Mouse (Mus musculus): Measurements from ENCODE around the gene Zdhhc25. TPM values are rescaled to one million over a fixed set of nuclear protein-coding genes. Genes with fewer than 3 reads are reported as not detected.
A peak's percentile ranks its signal among the peaks of the same experiment; 100 is the strongest.

Gene Zdhhc25
- not detected in 2 replicates for polyA plus RNA-seq (2015; fragmentation: Nextera tagmentation; extraction: Ambion mirVana)

DNA sequence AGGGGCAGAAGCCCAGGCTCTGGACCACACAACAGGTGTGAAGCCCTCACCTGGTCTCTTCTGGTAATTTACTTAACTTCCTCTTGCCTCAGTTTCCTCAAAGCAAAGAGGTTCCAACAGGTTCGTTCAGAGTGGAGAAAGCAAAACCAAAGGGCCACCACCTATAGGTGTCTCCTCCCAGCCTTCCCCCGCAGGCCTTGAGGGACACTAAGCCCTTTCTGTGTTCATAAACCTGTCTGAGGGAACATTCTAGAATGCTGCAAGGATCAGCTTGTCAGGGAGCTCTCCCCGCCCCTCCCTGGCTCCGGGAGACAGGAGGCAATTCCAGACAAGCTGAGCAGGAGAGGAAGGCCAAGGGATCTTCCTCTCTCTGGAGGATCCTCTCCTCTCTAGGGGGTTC is at the start of gene Zdhhc25:
Zdhhc25 (plus strand) TSS at position 301 of the 400 bp plus-strand sequence.
- WGBS = 85% methylated on average over 4 of the region's 4 CpGs
- no peak within 1 kb of the TSS for H3K27ac ChIP-seq
- ATAC-seq (ENCODE audit: insufficient number of reproducible peaks, insufficient read depth, low FRiP score, low TSS enrichment, low read depth) = no peak

DNA sequence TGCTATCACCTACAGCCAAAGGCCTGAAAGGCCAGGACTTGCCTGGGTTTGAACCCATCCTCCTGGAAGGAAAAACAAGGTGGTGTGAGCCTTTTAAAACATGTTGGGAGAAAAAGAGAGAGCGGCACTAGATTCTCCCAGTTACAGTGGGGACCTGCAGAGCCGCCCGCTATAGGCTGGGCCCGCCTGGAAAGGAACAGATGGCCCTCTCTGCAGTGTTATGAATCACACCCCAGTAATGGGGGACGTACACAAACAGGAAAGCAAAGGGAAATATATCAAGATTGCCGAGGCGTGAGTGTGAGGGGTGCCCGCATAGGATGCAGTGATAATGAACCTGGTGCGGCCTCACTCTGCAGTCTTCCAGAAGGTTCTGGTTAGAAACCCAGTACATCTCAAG is 47.2 kb upstream of the Zdhhc25 start:
- no peaks in the 10 kb centered on the region for H3K9me3 ChIP-seq
- ATAC-seq (ENCODE audit: insufficient number of reproducible peaks, insufficient read depth, low FRiP score, low TSS enrichment, low read depth) = no peak
- WGBS = 84% methylated on average over 9 of the region's 9 CpGs

More for the DNA sequence above, at the start of gene Zdhhc25:
- no peaks in the 10 kb centered on the region for H3K36me3 ChIP-seq
- no peak within 1 kb of the TSS for H3K4me3 ChIP-seq
- no peak within 1 kb of the TSS for H3K4me2 ChIP-seq
- no peaks in the 10 kb centered on the region for H3K27me3 ChIP-seq
- H3K4me1 ChIP-seq = peaks cover 5% of the 10 kb centered on the region; the same call in 1 of the 2 replicates
- H3K9me3 ChIP-seq = no peaks in the 10 kb centered on the region
- H3K9ac ChIP-seq = no peak within 1 kb of the TSS

DNA sequence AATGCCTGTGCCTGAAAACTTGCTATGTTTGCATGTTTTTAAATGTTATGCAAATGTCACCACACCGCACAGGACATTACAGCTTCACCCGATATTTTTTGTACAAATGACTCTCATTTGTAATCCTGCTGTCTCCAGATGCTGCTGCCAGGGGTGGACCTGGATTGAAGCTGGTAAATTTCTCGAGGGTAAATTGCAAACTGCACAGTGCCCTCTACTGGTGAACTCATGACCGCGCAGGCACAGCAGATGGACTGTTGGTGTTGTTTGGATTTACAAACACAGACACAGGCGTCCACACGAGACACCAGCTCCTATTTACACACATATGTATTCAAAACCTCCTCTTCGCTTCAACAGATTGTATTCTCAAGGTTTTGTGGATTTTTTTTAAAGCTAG is 44.6 kb upstream of the Zdhhc25 start:
- no peak overlapping the region for H3K9ac ChIP-seq
- WGBS = 17% methylated on average over 8 of the region's 8 CpGs
- H3K27ac ChIP-seq = no peak overlapping the region
- no peak overlapping the region for H3K4me2 ChIP-seq
- peaks cover 6% of the 10 kb centered on the region; the same call in 1 of the 2 replicates for H3K27me3 ChIP-seq
- no peaks in the 10 kb centered on the region for H3K9me3 ChIP-seq
- H3K4me3 ChIP-seq = no peak overlapping the region
- no peaks in the 10 kb centered on the region; the same call in 1 of the 2 replicates for H3K4me1 ChIP-seq
- no peak for ATAC-seq (ENCODE audit: insufficient number of reproducible peaks, insufficient read depth, low FRiP score, low TSS enrichment, low read depth)
- no peaks in the 10 kb centered on the region for H3K36me3 ChIP-seq

More for the DNA sequence above, 47.2 kb upstream of the Zdhhc25 start:
- no peak overlapping the region for H3K27ac ChIP-seq
- H3K27me3 ChIP-seq = peaks cover 6% of the 10 kb centered on the region; the same call in 1 of the 2 replicates
- no peaks in the 10 kb centered on the region for H3K36me3 ChIP-seq
- no peak overlapping the region for H3K4me3 ChIP-seq
- H3K9ac ChIP-seq = no peak overlapping the region
- no peak overlapping the region for H3K4me2 ChIP-seq
- H3K4me1 ChIP-seq = no peaks in the 10 kb centered on the region

DNA sequence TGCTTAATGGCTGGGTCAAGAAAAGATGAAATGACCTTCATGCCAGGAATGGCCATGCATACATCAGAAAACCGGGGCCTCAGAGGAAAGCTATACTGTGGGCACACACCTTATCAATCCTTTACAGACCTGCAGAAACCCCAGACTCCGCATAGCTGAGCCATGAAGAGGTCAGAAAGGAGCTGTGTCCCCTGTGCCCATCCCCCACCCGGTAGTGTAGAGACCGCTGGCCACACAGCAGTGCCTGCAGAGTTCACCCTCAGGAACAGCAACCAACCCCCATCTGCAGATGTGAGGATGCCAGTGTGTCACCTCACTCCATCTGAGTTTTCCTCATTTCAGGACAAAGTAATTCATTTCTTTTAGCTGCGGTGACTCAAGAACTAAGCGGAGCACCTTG is 39.5 kb upstream of the Zdhhc25 start:
- Histone ChIP-seq H3K9ac (no peak overlapping the region), H3K9me3 (no peaks in the 10 kb centered on the region), H3K4me3 (no peak overlapping the region), H3K36me3 (no peaks in the 10 kb centered on the region), H3K27me3 (peaks cover 26% of the 10 kb centered on the region), H3K4me2 (no peak overlapping the region), H3K27ac (no peak overlapping the region), H3K4me1 (peaks cover 6% of the 10 kb centered on the region)
- 64% methylated on average over 6 of the region's 6 CpGs for WGBS
- ATAC-seq (ENCODE audit: insufficient number of reproducible peaks, insufficient read depth, low FRiP score, low TSS enrichment, low read depth) = 0 out of 2 replicates have a peak, but pooled peaks have one; percentile 52

DNA sequence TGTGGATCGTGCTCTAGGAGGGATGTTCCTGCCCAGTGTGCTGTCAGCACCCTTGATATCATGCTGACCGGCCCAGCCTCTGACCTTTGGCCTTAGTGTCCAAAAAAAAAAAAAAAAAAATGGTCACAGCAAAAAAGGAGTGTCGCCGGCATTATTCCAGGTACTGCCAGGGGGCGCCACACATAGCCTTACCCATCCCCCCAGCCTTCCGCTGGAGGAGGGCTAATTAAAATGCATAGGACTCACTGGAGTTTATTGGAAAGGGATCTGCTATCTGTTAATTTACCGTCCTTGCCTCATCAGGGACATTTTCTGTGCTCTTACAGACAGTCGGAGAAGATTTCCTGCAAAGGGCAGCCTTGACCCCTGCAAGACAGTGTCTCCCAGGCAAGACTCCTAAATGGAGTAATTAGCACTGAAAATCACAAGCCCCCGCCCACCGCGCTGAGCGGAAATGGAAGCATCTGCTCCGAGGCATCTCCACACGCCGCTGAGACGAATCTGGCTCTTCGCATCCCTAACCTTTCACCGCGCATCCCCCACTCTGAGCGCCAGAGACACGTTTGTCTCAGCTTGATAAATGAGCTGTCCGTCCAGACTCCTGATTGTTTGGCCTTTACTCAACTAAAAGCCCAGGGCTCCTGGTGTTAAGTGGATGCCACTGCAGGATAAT is 38.9 kb upstream of the Zdhhc25 start:
- no peaks in the 10 kb centered on the region for H3K9me3 ChIP-seq
- no peak overlapping the region for H3K4me3 ChIP-seq
- peak overlapping the region; percentile 24 for H3K4me2 ChIP-seq
- H3K27ac ChIP-seq = no peak overlapping the region
- WGBS = 3% methylated on average over 22 of the region's 22 CpGs
- H3K27me3 ChIP-seq = peaks cover 26% of the 10 kb centered on the region
- ATAC-seq (ENCODE audit: insufficient number of reproducible peaks, insufficient read depth, low FRiP score, low TSS enrichment, low read depth) = no peak
- H3K36me3 ChIP-seq = no peaks in the 10 kb centered on the region
- no peak overlapping the region for H3K9ac ChIP-seq
- H3K4me1 ChIP-seq = peaks cover 6% of the 10 kb centered on the region

DNA sequence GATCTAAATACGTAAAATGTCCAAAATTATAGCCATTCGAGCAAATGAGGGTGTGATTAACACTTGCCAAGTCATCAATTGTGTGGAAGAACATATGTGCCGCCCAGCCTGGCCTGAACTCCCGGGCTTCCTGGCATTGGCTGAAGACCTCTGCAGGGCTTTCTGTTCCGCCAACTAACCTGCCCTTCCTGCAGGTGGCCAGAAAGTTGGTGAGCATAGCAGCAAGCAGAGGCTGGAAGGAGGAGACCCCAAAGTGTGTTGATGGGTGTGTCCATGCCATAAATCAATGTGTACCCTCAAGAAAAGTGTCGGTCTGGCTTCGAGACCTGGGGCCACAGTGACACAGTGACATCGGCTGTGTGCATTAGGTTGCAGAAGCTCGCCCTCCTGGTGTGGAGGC is 34.8 kb upstream of the Zdhhc25 start:
- Histone ChIP-seq H3K27me3 (peaks cover 20% of the 10 kb centered on the region), H3K4me2 (no peak overlapping the region), H3K9me3 (no peaks in the 10 kb centered on the region), H3K4me3 (no peak overlapping the region), H3K36me3 (no peaks in the 10 kb centered on the region), H3K9ac (no peak overlapping the region), H3K4me1 (peaks cover 6% of the 10 kb centered on the region), H3K27ac (no peak overlapping the region)
- WGBS = 83% methylated on average over 9 of the region's 9 CpGs
- no peak for ATAC-seq (ENCODE audit: insufficient number of reproducible peaks, insufficient read depth, low FRiP score, low TSS enrichment, low read depth)

DNA sequence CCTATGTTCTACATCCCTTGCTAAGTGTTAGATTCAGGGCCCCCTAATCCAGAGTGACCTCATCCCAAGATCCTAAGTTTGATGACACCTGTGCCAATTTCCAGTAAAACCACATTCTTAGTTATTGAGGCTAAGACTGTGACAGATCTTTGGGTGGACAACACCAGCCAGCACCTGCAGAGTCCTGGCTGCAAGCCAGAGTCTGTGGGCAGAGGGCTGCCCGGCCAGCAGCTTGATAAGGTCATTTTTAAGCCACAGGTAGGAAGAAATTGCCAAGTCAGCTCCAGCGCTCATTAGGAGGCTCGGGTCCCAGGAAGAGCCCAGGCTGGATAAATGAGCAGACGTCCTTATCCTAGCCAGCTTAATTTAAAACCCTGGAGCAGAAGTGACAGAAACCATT is 34.3 kb upstream of the Zdhhc25 start:
- peaks cover 18% of the 10 kb centered on the region for H3K27me3 ChIP-seq
- no peak overlapping the region for H3K4me2 ChIP-seq
- H3K9ac ChIP-seq = no peak overlapping the region
- 77% methylated on average over 4 of the region's 4 CpGs for WGBS
- ATAC-seq (ENCODE audit: insufficient number of reproducible peaks, insufficient read depth, low FRiP score, low TSS enrichment, low read depth) = no peak
- H3K9me3 ChIP-seq = no peaks in the 10 kb centered on the region
- H3K4me3 ChIP-seq = no peak overlapping the region
- peaks cover 6% of the 10 kb centered on the region for H3K4me1 ChIP-seq
- H3K36me3 ChIP-seq = no peaks in the 10 kb centered on the region
- H3K27ac ChIP-seq = no peak overlapping the region

DNA sequence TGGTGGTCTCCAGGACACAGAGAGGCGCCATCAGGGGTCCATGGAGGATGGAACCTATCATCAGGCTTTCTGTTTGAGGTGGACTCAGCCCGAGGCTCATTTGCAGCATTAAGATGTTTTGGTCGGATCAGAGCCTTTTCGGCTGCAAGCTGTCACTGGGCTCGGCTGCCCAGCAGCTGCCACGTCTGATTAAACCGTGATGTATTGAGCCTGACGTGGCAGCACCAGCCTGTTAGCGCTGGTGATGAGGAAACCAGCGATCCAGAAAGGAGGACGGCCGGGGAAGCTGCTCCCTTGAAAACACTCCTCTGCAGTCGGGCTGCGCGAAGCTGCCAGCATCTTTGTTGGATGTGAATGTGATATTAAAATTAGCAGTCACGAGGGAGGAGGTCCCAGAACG is 29.4 kb upstream of the Zdhhc25 start:
- 71% methylated on average over 17 of the region's 17 CpGs for WGBS
- no peaks in the 10 kb centered on the region for H3K27me3 ChIP-seq
- H3K36me3 ChIP-seq = no peaks in the 10 kb centered on the region
- H3K4me3 ChIP-seq = no peak overlapping the region
- no peaks in the 10 kb centered on the region for H3K9me3 ChIP-seq
- no peak overlapping the region for H3K27ac ChIP-seq
- no peak for ATAC-seq (ENCODE audit: insufficient number of reproducible peaks, insufficient read depth, low FRiP score, low TSS enrichment, low read depth)
- no peaks in the 10 kb centered on the region for H3K4me1 ChIP-seq
- H3K4me2 ChIP-seq = no peak overlapping the region
- H3K9ac ChIP-seq = no peak overlapping the region

DNA sequence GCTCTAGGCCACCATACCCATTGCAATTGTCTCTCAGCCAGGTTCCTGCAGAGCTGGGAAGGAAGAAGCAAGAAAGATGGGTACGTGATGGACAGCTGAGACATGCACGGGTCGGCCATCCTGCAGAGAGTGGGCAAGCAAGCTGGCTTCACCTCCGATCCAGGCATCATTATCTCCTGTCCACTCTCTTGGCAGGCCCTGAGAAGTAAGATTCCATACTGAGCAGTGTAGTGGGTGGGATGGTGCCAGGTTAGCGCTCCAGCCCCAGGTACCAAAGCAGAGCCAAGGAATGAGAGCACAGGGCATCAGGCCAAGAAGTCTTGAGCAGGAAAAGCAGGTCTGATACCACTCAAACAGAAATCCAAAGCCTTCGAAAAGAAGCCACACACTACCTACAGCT is 20.6 kb upstream of the Zdhhc25 start:
- no peak for ATAC-seq (ENCODE audit: insufficient number of reproducible peaks, insufficient read depth, low FRiP score, low TSS enrichment, low read depth)
- H3K27ac ChIP-seq = no peak overlapping the region
- H3K4me3 ChIP-seq = no peak overlapping the region
- H3K9me3 ChIP-seq = no peaks in the 10 kb centered on the region
- WGBS = 84% methylated on average over 6 of the region's 6 CpGs
- H3K27me3 ChIP-seq = no peaks in the 10 kb centered on the region
- no peak overlapping the region for H3K4me2 ChIP-seq
- H3K36me3 ChIP-seq = no peaks in the 10 kb centered on the region
- H3K4me1 ChIP-seq = no peaks in the 10 kb centered on the region
- no peak overlapping the region for H3K9ac ChIP-seq

DNA sequence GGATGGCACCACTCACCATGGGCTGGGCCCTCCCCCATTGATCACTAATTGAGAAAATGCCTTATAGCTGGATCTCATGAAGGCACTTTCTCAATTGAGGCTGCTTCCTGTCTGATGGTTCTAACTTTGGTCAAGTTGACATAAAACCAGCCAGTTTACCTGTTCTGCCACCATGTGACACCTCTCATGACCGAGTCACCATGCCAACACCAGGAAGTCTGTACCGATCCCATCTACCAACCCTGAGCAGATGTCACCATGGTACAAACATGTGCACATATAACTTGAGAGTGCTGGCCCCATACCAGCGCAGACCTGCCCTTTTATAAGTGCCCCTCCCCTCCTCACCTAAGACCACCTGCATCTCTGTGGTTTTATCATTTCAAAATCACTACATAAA is 2.4 kb downstream of the Zdhhc25 start:
- no peak overlapping the region for H3K4me2 ChIP-seq
- H3K4me3 ChIP-seq = no peak overlapping the region
- no peak overlapping the region for H3K27ac ChIP-seq
- H3K9ac ChIP-seq = no peak overlapping the region
- no peaks in the 10 kb centered on the region for H3K9me3 ChIP-seq
- ATAC-seq (ENCODE audit: insufficient number of reproducible peaks, insufficient read depth, low FRiP score, low TSS enrichment, low read depth) = no peak
- peaks cover 5% of the 10 kb centered on the region; the same call in 1 of the 2 replicates for H3K4me1 ChIP-seq
- H3K36me3 ChIP-seq = no peaks in the 10 kb centered on the region
- H3K27me3 ChIP-seq = no peaks in the 10 kb centered on the region
- WGBS = 88% methylated on average over 3 of the region's 3 CpGs

DNA sequence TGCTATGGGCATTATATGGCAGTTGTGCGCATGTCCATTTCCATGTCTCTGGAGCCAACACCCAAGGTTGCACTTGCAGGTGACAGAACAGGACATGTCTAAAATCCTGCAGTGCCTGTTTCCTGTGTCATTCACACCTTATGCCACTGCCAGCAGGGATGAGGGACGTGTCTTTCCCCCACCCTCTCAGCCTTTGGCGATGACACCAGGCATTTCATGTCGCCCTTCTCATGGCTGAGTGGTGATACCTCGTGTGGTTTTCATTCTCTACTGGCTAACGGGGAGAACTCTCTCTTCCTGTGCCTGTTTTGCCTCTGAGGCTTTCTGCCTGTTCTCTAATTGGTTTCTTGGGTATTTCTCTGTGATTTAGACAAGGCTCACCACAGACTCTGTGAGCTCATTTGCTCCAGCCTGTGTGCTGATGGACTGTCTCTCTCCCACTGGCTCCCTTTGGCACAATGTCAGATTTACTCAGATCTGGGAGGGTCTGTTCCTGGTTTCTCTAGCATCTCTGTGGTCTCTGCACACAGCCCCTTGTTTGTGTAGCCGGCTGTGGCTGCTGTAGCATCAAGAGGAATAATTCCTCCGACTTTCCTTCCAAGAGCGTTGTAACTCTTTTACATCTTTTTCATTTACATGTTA is 3.1 kb downstream of the Zdhhc25 start:
- ATAC-seq (ENCODE audit: insufficient number of reproducible peaks, insufficient read depth, low FRiP score, low TSS enrichment, low read depth) = no peak
- H3K27me3 ChIP-seq = no peaks in the 10 kb centered on the region
- no peak overlapping the region for H3K9ac ChIP-seq
- WGBS = 48% methylated on average over 9 of the region's 9 CpGs
- H3K4me1 ChIP-seq = peaks cover 5% of the 10 kb centered on the region; the same call in 1 of the 2 replicates
- H3K4me3 ChIP-seq = no peak overlapping the region
- peak overlapping the region; percentile 48; the same call in 1 of the 2 replicates for H3K27ac ChIP-seq
- no peaks in the 10 kb centered on the region for H3K36me3 ChIP-seq
- no peak overlapping the region for H3K4me2 ChIP-seq
- no peaks in the 10 kb centered on the region for H3K9me3 ChIP-seq

DNA sequence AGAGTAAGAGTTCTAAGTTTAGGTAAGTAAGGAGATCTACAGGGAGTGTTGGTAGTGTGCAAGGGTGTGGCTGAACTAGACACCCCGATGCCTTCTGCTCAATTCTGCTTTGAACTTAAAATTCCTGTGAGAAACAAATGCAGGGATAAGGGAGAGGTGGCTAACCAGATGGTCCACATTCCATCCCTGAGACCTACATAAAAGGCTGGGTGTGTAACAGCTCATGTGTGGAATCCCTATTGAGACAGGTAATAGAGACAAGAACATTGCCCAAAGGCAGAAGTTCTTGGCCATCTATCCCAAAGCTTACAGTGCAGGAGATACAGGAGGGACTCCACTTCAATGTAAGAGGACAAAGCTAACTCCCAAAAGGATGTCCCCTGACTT is 3.6 kb downstream of the Zdhhc25 start:
- H3K4me2 ChIP-seq = no peak overlapping the region

More for the DNA sequence above, 3.6 kb downstream of the Zdhhc25 start:
- H3K4me3 ChIP-seq = no peak overlapping the region
- WGBS = 57% methylated on average over 1 of the region's 1 CpGs
- no peak overlapping the region for H3K9ac ChIP-seq
- no peaks in the 10 kb centered on the region for H3K27me3 ChIP-seq
- H3K36me3 ChIP-seq = no peaks in the 10 kb centered on the region
- no peak for ATAC-seq (ENCODE audit: insufficient number of reproducible peaks, insufficient read depth, low FRiP score, low TSS enrichment, low read depth)
- H3K27ac ChIP-seq = no peak overlapping the region
- no peaks in the 10 kb centered on the region for H3K9me3 ChIP-seq
- H3K4me1 ChIP-seq = peaks cover 5% of the 10 kb centered on the region; the same call in 1 of the 2 replicates

All from embryonic facial prominence, embryonic 13.5 days (tissue).